Mouse (Mus musculus) activated CD4-positive, CD25-positive, alpha-beta regulatory T cell, adult 4 months (primary cell): Measurements from ENCODE around the gene Prkch. TPM values are rescaled to one million over a fixed set of nuclear protein-coding genes. Genes with fewer than 3 reads are reported as not detected.

Source experiments
- ATAC-seq: one replicate; pipeline ENCODE4 v1.8.0; 2017
- polyA plus RNA-seq, 2 experiments: library from polyadenylated mRNA; unstranded; fragments of 100-300 nt; shearing (Covaris generic); gene quantifications; one replicate each; pipeline ENCODE4 v1.2.1; 2017

Prkch gene
- polyA plus RNA-seq, 2 experiments from 2014 or later, result 80.9 to 82.1 TPM

DNA sequence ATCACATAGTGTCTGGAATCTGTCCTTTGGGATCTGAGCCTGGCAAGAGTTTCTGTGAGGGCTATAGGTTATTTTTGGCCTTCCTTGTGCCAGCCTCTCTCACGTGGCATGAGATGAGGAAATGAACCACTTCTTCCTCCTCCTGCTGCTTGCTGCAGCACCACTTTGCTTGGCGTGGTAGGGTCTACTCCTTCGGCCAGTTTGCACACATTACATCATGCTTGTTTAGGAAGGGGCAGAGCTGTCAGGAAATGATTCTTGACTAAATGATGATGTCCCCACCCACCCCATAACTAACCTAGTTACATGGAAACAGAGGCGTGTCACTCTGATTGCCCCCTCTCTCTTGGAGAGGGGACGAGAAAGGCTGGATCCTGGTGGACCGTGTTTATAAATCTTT, 28.6 kb downstream of the Prkch start:
- ATAC-seq, result no peak

DNA sequence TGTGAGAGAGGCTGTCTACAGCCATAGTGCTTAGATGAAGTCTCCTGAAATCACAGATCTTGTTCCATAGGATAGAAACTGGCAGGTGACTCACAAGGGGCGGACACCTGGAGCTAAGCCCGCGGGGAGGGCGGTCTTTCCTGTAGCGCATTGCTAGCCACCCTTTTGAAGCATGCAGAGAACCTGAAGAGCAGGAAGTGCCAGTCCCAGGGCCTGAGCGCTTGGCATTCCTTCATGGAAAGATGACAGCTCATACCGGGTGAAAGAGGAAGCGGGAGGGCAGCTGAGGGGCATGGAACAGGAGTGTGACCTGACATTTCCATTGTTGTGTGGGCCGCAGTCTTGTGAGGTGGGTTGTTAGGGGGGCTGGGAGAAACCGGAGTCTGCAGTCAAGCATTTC, 33.1 kb downstream of the Prkch start:
- no peak for ATAC-seq

DNA sequence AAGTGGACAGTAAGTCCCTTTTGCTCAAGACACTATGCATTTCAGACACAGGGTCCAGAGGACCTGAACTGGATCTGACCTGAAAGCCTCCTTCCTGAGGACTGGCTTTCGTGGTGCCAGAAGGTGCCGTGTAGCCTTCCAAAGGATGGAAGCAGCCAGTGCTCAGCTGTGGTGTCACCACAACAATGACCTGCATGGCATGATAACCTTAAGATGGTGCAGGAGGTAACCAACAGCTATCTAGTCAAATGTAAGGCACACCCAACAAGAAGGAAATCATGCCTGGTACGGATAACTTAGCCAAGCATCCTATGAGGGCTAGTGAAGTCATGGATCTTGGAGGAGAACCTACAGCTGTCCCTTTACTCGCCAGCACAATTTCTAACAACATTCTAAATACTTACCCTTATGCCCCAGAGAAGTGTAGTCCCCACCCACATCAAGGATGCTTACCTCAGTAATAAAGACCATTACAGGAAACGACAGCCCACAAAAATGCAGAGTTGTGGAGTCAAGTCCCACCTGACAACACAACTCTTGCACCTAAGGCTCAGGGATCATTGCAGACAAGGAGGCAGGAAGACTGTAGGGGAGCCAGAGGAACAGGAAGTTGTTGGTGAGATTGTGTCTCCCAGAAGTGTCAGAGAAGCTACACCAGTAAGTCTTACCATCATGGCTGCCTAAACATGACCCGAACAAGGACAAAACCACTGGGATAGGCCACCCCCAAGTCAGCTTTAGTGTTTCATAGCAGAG, 40.9 kb downstream of the Prkch start:
- peak; percentile 55 for ATAC-seq

DNA sequence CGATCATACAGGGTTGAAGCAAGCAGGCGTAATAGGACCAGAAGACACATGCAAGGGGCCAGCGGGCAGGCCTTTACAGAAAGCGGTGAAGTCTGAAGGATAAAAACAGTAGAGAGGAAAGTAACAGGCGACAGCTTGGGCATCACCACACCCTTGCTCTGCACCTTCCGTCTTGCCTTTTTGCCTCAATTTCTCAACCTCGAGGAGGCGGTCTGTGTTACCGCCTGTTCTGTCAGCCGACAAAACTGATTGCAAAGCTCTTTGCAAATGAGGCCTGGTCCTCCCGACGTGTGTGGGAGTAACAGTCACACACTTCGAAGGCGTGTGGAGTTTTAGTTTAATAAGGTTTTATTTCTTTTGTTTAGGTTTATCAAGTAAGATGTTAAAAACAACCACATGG, 43.3 kb downstream of the Prkch start:
- no peak for ATAC-seq

DNA sequence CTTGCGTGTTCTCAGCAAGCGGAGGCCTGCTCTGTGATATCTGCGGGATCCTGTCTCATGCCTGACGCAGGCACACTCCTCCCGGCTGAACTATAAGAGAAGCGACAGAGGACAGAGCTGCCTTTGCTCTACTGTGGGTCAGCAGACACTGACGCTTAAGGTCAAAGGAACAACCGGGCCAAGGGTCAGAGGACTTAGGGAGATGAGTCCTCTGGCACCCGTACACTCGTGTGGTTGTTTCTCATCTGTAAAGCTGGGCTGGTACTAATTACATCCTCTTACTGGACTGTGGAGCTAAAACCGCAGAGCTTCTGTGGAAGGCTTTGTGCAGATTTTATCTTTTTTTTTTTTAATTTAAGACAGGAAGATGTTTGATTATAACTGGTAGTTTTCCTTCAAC, 46.0 kb downstream of the Prkch start:
- peak; percentile 9 for ATAC-seq

DNA sequence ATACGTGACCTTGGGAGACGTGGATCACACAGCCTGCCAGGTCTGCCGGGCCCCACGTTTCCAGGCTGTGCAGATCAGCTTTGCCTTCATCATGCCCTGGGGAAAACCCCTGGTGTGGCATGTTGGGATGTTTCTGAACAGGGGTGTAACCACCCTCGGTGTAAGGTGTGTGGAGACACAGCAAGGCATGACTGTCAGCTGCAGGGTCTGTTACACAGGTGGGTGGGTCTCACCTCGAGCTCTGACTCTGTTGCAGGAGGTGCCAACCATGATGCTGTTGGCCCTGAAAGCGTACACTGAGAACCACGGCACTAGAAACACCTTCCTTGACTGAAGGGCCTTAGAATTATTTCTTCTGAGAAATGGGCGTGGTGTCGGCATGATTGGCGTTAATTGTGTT, 46.6 kb downstream of the Prkch start:
- ATAC-seq, result peak; percentile 65

DNA sequence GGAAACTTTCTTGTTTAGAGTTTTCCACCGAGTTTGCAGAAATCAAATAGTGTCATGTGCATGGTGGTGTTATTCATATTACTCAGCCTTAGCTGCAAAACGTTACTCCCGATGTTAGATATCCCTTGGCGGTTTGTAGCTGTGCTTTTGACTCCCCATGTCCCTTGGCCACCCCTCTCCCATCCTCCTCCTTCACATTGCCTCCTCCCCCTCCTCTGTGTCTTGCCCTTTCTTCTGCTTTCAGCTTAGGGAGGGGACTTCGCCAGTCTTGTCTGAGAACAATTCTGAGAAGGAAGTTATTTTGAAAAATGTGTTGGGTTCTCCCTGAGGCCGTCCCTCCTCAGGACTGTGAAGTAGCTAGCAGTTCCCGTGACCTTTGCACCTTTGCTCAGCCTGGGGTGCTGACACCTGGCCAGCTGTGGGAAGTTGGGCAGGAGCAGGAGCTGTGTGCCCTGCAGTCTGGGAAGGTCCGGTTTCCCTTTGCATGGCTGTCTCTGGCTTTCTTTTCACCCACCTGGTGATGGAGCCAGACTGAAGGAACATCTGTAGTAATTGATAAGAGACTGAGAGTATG, 48.2 kb downstream of the Prkch start:
- ATAC-seq, result peak; percentile 2

DNA sequence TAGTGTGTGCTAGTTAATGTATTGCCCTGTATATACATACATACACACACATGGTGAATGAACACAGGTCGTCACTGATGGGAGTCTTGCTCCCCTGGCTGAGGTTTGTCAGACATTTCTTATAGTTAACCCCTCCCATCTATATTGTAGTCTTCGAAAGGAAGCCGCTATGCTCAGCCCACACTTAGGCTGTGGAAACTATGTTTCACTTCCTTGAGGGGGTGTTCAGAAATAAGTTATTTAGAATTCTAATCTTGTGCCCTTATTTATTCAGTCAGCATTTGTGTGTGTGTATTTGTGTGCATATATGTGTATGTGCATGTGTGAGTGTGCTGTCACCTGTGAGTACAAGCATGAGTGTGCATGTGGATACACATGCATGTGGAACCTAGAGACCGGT, 49.1 kb downstream of the Prkch start:
- ATAC-seq, result peak; percentile 51

DNA sequence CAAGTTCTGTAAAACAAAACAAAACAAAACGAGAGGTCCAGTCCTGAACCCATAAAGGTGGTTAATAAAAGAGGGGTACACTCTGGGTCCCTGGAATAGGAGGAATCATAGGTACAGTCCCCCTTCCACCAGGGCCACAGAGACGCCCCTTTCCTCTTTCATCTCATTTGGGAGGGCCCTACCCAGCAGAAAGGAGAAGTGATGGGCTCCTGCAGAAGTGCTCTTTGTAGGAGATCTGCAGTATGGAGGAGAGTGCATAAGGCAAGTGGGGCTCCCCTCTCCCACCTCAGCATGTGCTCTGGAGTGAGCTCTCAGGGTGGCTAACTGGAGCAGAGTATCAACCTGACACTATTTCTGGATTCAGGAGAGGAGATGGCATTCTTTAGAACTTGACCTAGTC, 55.0 kb downstream of the Prkch start:
- no peak for ATAC-seq

DNA sequence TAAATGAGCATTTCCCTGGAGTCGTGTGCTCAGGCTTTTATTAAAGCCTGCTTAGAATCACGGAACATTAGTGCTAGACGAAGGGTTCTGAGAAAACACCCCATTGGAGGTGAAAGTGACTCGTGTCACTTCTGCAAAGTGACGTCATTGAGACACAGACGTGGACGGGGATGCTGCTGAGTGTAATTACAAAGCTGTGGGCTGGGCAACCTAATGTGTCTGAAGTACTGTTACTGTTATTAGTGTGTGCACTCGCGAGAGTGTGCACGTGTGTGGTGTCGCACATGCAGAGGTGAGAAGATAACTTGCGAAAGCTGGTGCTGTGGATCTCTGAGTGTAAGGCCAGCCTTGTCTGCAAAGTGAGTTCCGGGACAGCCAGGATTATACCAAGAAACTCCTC, 56.6 kb downstream of the Prkch start:
- peak; percentile 54 for ATAC-seq

DNA sequence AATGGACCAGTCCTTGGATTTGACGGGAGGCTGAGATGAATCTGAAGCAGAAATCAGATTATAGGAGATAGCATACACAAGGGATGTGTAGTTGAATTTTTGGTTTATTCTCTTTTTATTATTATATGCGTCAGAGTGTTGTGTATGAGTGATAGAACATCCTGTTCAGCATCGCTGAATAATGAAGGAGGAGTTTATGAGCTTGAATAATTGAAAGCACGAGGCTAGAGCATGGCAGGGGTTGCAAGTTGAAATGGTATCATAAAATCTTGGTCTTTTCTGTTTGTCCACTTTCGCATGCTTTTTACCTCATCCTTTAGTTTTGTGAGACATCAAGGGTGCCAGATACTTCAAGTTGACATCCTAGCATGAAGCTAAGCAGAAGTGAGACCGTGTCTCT, 60.6 kb downstream of the Prkch start:
- peak; percentile 50 for ATAC-seq

DNA sequence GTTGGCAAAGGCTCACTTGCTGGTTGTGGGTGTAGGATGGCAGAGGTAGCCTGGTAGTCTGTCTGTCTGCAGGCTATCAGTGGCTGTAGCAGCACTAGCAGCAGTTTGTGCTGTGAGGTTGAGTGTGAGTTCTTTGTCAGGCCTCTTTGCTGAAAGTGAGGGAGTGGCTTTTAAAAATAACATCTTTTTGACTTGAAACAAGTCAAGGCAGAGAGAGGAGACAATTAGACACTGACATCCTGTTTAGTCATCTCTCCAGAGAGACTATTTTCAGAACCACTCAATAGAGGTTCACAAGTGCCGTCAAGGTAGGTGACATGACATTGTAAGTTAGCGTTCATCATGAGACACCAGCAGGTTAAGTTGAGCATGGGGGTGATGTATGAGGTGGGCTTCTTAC, 63.1 kb downstream of the Prkch start:
- ATAC-seq, result peak; percentile 73

DNA sequence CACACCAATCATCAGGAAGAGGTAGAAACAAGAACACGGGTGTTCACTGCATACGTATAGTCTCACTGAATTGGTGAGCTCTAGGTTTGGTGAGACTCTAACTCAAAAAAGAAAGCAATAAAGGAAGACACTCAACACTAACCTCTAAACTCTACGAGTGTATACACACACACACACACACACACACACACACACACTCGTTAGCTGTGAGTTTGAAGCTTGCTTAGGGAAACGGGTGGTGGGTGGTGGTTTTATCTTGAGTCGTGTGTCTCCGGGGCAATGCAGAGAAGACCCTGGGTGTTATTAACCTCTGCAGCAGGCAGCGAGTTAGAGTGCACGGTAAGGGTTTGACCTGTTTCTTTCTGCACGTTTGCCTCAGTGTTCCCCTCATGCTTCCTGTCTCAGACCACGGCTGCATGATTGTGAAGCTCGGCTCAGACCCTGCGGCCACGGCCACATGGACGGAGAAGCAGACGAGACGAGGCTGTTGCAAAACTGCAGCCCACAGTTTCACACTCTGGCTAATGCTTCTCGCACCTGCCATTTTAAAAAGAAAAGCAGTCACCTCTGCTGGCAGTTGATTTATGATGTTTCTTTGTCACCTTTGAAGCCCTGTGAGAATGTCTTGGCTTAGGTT, 72.1 kb downstream of the Prkch start:
- peak; percentile 59 for ATAC-seq

DNA sequence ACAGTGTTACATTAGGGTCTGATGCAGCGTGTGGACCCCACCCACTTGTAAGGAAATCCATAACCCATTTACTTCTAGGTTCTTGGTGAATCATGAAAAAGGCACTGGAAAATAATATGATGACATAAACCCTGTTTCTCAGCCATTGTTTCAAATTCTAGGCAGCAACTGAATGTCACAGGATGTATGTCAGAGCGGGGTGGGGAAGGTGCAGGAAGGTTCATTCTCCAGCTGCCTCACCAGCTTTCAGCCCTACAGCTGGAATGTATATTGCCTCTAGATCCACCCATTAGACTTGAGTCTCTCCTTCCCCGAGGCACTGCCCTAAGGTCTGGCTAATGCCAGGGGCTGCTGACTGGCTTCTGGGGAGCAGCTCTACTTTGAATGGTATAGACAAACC, 78.8 kb downstream of the Prkch start:
- peak; percentile 71 for ATAC-seq

DNA sequence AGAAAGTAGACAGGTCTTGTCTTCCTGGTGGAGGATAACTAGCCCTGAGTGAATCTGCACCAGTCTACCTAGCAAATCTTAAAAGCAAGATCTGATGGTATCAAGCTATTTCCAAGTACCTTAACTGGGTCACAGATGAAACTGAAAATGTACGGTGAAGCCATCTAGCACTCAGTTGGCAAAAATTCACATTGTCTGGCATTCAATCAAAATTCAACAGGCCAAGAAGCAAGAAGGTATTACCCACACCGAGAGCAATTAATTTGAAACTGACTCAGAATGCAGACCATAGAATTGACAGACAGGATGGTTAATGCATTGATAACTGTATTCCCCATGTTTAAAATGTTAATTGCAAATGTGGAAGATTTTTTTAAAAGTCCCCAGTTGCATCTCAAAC, 82.1 kb downstream of the Prkch start:
- ATAC-seq, result no peak

DNA sequence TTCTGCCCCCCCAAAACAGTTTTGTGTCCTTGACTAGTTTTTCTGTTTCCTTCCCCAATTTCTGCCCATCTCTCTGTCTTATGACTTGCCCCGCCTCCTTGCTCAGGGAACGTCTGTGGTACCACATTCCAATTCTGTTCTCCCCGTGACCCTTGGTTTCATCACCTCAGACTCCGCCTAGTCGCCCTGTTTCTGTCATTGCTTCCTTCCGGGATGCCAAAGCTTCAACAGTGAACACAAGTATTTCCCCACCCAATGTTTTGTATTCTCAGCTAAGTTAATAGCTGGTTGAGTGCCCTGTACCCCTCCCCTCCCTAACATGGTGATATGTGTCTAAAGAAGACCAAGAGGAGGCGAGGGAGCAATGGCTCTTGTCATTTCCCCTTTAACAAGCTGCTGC, 83.0 kb downstream of the Prkch start:
- ATAC-seq, result no peak

DNA sequence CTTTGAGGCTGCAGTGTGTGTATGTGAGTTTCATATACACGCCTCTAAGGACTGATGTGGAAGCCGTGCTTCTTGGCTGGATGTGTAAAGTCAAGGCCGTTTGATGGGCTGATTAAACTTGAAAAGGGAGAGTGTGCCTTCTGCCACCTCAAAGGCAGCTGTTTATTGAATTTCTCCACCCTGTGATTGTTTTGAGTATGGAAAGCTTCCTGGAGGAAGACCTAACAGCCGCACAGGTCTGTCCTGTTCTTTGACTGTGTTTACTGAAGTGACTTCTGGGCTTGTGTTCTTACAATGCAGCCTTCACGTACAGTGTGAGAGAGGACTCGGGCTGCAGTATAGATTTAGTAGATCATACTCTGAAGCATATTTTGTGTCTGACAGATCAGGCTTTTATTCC, 86.1 kb downstream of the Prkch start:
- ATAC-seq, result no peak

DNA sequence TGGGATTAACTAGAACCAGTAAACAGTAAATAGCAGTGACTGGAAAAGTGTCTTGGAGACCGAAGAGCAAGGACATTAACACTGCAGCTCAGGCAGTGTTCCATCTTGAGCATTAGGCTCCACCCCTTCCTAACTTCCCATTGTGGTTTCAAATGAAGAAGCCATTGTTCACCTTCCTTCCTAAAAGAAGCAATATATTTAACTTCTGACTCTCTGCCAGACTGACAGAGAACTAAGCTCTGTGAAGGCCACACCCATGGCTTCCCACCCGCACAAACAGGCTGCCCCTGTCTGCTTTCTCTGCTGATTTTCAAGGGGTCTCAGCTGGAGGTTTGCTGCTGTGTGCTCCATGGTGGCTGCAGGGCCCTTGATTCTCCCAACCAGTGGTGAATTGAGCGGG, 86.9 kb downstream of the Prkch start:
- peak; percentile 30 for ATAC-seq

DNA sequence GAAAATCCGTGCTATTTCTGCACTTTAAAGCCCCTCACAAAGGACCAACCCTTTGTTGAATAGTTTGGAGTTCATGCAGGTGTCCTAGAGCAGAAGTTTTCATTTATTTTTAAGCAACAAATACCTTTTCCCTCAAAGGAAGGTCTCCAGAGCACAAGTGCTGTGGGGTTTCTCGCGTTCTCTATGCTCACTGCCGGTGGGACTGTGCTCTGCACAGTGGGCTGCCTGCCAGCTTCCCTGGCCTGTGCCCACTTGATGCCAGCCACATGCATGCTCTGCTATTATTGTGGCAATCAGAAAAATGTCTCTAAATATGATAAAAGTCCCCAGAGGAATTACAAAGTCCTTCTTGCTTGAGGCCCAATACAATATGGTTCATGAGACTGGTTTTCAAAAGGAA, 87.4 kb downstream of the Prkch start:
- ATAC-seq, result no peak

DNA sequence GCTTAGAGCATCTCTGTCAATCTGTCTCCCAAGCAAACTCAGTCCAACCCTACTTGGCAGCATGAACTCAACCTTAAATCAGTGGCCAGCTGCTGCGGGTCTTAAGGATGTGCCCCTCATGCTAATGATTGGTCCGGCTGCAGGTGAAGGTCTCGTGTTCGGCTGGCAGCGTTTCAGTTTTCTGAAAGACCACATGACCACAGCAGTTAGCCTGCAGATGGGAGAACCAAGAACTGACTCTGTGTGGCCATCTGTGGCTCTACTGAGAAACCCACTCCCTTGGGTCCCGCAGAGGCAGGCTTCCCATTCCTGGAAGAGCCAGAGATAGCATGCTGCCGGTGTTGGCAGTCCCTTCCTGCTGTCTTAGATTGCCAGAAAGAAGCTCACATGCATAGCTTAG, 89.2 kb downstream of the Prkch start:
- no peak for ATAC-seq

DNA sequence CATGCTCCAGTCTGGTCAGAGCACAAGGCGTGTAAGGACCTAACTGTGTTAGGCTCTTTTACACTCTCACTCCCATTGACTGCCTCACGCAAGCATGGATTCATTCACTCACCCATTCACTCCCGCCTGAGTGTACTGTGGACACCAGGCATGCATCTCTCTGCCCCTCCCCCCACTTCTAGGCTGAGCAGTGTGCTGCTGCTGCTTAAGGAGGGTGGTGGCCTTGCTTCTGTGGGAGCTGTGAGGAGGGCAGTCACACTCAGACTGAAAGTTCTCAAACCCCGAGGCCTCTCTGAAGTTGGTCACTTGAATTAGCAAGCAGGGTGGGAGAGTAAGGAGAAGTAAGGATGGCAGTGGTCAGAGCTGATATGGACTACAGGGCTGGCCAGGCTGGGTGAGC, 90.6 kb downstream of the Prkch start:
- ATAC-seq, result no peak

DNA sequence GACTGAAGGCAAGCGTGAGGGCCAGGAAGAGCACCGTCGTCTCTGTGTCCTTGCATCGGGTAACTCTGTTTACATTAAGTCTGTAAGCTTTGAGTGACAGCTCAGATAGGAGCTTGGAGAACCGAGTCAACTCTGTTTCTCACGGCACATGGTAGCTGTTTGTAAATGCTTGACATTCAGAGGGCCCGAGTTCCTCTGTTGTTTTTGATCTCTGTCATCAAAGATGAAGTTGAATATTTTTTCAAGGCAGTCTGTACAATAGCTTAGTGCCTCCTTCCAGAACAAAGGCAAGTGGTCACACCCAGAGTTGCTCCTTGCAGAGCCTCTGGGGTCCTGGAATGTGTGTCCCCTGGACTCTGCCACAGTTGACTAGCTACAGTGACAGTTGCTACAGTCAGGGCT, 94.8 kb downstream of the Prkch start:
- peak; percentile 67 for ATAC-seq

DNA sequence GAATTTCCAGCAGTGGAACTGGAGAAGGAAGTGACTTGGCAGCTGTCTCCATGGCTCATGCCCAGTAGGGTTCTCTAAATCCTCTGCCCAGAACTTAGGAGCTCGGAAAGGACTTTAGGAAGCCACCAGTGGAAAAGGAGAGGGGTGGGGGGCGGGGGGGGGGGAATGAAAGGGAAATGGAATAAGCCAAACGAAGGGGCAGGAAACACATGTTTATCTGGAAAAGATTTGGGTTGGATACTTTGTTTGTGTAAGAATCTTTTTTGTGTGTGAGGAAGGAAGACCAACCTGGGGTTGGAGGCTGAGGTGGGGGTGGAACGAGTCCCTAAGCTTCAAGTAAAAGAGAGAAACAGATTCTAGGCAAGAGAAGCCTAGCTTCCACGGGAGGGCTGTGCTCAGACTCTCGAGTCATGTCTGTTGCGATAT, 98.3 kb downstream of the Prkch start:
- ATAC-seq, result no peak

DNA sequence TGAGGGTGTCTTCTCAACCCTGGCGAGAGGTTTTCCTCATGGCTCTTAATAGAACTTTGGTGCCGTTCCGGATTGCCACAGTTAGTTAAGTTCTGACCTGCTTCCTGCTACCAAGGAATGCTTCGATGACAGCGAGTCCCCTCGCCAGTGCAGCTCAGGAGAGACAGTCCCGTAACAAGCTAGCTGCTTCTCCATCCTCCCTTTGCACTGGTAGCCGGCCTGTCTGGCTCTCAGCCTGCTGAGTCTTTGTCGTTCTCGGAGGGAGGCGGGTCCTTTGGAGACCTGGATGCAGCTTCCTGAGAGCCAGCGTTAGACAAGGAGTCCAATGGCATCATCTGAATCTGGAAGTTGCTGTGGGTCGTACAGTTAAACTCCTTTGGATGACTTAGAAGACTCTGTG, 101.3 kb downstream of the Prkch start:
- no peak for ATAC-seq
